Mouse (Mus musculus): ENCODE measurements around the gene Slc16a9.

- no peak for TF ChIP-seq CTCF (IDR thresholded peaks at IDR 0.05; ENCODE audit: low read depth)
- no peak for TF ChIP-seq EP300 (IDR thresholded peaks at IDR 0.05; ENCODE audit: low read depth)
Observed at GRCm38 (mm10) chr10:70226608-70227007, 18.3 kb upstream of the Slc16a9 start.

Data from liver, postnatal 0 days (tissue).